Mouse (Mus musculus): ENCODE results near the gene Catsperg1. TPM values are rescaled to one million over a fixed set of nuclear protein-coding genes. Genes with fewer than 3 reads are reported as not detected.
"Not testable (repeated sequence)": the region's sequence is repeated elsewhere in the genome, so short reads cannot be mapped to it uniquely, and the experiment has no call there.

Catsperg1 gene
- total RNA-seq, 1 experiment from 2014 or later: 0.79 TPM

GRCm38 (mm10) chr7:29234661-29235060 is 20.8 kb upstream of the Catsperg1 start:
- ATAC-seq (replicated peaks in 1 of 2; ENCODE audit: insufficient read depth in 1 of 2, low FRiP score in 2 of 2, low TSS enrichment in 1 of 2, low read depth in 1 of 2, poor library complexity in 2 of 2, severe bottlenecking in 2 of 2): no peak

- ATAC-seq (replicated peaks in 1 of 2; ENCODE audit: insufficient read depth in 1 of 2, low FRiP score in 2 of 2, low TSS enrichment in 1 of 2, low read depth in 1 of 2, poor library complexity in 2 of 2, severe bottlenecking in 2 of 2): peak; percentile 30 to 58
Observed at GRCm38 (mm10) chr7:29233745-29234144, 19.9 kb upstream of the Catsperg1 start.

- peak; percentile 38 to 59; a peak in 3 of 4 replicates for ATAC-seq (replicated peaks in 1 of 2; ENCODE audit: insufficient read depth in 1 of 2, low FRiP score in 2 of 2, low TSS enrichment in 1 of 2, low read depth in 1 of 2, poor library complexity in 2 of 2, severe bottlenecking in 2 of 2)
Observed at GRCm38 (mm10) chr7:29232247-29233013, 18.6 kb upstream of the Catsperg1 start, which contains the start of gene Kcnk6. Gene Kcnk6 (minus strand): TSS chr7:29232515.

GRCm38 (mm10) chr7:29231517-29231916 is 17.7 kb upstream of the Catsperg1 start:
- ATAC-seq (replicated peaks in 1 of 2; ENCODE audit: insufficient read depth in 1 of 2, low FRiP score in 2 of 2, low TSS enrichment in 1 of 2, low read depth in 1 of 2, poor library complexity in 2 of 2, severe bottlenecking in 2 of 2): no peak

GRCm38 (mm10) chr7:29230560-29230959 is 16.7 kb upstream of the Catsperg1 start:
- no peak for ATAC-seq (replicated peaks in 1 of 2; ENCODE audit: insufficient read depth in 1 of 2, low FRiP score in 2 of 2, low TSS enrichment in 1 of 2, low read depth in 1 of 2, poor library complexity in 2 of 2, severe bottlenecking in 2 of 2)

- ATAC-seq (replicated peaks in 1 of 2; ENCODE audit: insufficient read depth in 1 of 2, low FRiP score in 2 of 2, low TSS enrichment in 1 of 2, low read depth in 1 of 2, poor library complexity in 2 of 2, severe bottlenecking in 2 of 2): no peak
Observed at GRCm38 (mm10) chr7:29228202-29228601, 14.4 kb upstream of the Catsperg1 start.

GRCm38 (mm10) chr7:29225520-29225919 is 11.7 kb upstream of the Catsperg1 start:
- ATAC-seq (replicated peaks in 1 of 2; ENCODE audit: insufficient read depth in 1 of 2, low FRiP score in 2 of 2, low TSS enrichment in 1 of 2, low read depth in 1 of 2, poor library complexity in 2 of 2, severe bottlenecking in 2 of 2): no peak

GRCm38 (mm10) chr7:29224756-29225394 is 11.0 kb upstream of the Catsperg1 start:
- ATAC-seq (replicated peaks in 1 of 2; ENCODE audit: insufficient read depth in 1 of 2, low FRiP score in 2 of 2, low TSS enrichment in 1 of 2, low read depth in 1 of 2, poor library complexity in 2 of 2, severe bottlenecking in 2 of 2): peak; percentile 49 to 68; a peak in 2 of 4 replicates

- ATAC-seq (replicated peaks in 1 of 2; ENCODE audit: insufficient read depth in 1 of 2, low FRiP score in 2 of 2, low TSS enrichment in 1 of 2, low read depth in 1 of 2, poor library complexity in 2 of 2, severe bottlenecking in 2 of 2): no peak
Observed at GRCm38 (mm10) chr7:29214846-29215245, 1.0 kb upstream of the Catsperg1 start.

GRCm38 (mm10) chr7:29214236-29214635 is 401 bp upstream of the Catsperg1 start:
- ATAC-seq (replicated peaks in 1 of 2; ENCODE audit: insufficient read depth in 1 of 2, low FRiP score in 2 of 2, low TSS enrichment in 1 of 2, low read depth in 1 of 2, poor library complexity in 2 of 2, severe bottlenecking in 2 of 2): no peak

- ATAC-seq (replicated peaks in 1 of 2; ENCODE audit: insufficient read depth in 1 of 2, low FRiP score in 2 of 2, low TSS enrichment in 1 of 2, low read depth in 1 of 2, poor library complexity in 2 of 2, severe bottlenecking in 2 of 2): not testable (repeated sequence)
Observed at GRCm38 (mm10) chr7:29212775-29213560, 867 bp downstream of the Catsperg1 start.

GRCm38 (mm10) chr7:29212199-29212765 is 1.6 kb downstream of the Catsperg1 start:
- ATAC-seq (replicated peaks in 1 of 2; ENCODE audit: insufficient read depth in 1 of 2, low FRiP score in 2 of 2, low TSS enrichment in 1 of 2, low read depth in 1 of 2, poor library complexity in 2 of 2, severe bottlenecking in 2 of 2): no peak

- ATAC-seq (replicated peaks in 1 of 2; ENCODE audit: insufficient read depth in 1 of 2, low FRiP score in 2 of 2, low TSS enrichment in 1 of 2, low read depth in 1 of 2, poor library complexity in 2 of 2, severe bottlenecking in 2 of 2): peak; percentile 78 to 92
Observed at GRCm38 (mm10) chr7:29211415-29212198, 2.2 kb downstream of the Catsperg1 start.

- peak; percentile 37 to 43; a peak in 3 of 4 replicates for ATAC-seq (replicated peaks in 1 of 2; ENCODE audit: insufficient read depth in 1 of 2, low FRiP score in 2 of 2, low TSS enrichment in 1 of 2, low read depth in 1 of 2, poor library complexity in 2 of 2, severe bottlenecking in 2 of 2)
Observed at GRCm38 (mm10) chr7:29211013-29211412, 2.8 kb downstream of the Catsperg1 start.

GRCm38 (mm10) chr7:29202577-29202976 is 11.3 kb downstream of the Catsperg1 start:
- no peak for ATAC-seq (replicated peaks in 1 of 2; ENCODE audit: insufficient read depth in 1 of 2, low FRiP score in 2 of 2, low TSS enrichment in 1 of 2, low read depth in 1 of 2, poor library complexity in 2 of 2, severe bottlenecking in 2 of 2)

- not testable (repeated sequence) for ATAC-seq (replicated peaks in 1 of 2; ENCODE audit: insufficient read depth in 1 of 2, low FRiP score in 2 of 2, low TSS enrichment in 1 of 2, low read depth in 1 of 2, poor library complexity in 2 of 2, severe bottlenecking in 2 of 2)
Observed at GRCm38 (mm10) chr7:29194230-29194629, 19.6 kb downstream of the Catsperg1 start.

GRCm38 (mm10) chr7:29181323-29181722 is 32.5 kb downstream of the Catsperg1 start:
- ATAC-seq (replicated peaks in 1 of 2; ENCODE audit: insufficient read depth in 1 of 2, low FRiP score in 2 of 2, low TSS enrichment in 1 of 2, low read depth in 1 of 2, poor library complexity in 2 of 2, severe bottlenecking in 2 of 2): not testable (repeated sequence)

All from hematopoietic stem cell, adult 5-6 weeks (primary cell).